Mouse (Mus musculus) layer of hippocampus, postnatal 25 days (tissue): Measurements from ENCODE around the gene Cdkl3. TPM values are rescaled to one million over a fixed set of nuclear protein-coding genes. Genes with fewer than 3 reads are reported as not detected.

Experiments
- DNase-seq, 2 experiments: peaks; one replicate each; pipeline ENCODE4 v3.0.0; 2022; ENCODE audit warnings: mixed read lengths in 2 of 2, low spot score in 1 of 2; ENCODE audit errors: extremely low spot score in 1 of 2
- total RNA-seq, 2 experiments: library from RNA; stranded (reverse); gene quantifications; 2 replicates each; pipeline ENCODE4 v1.2.3; 2021

Gene Cdkl3
- total RNA-seq, 2 experiments from 2014 or later = 14.2 to 17.3 TPM

DNA sequence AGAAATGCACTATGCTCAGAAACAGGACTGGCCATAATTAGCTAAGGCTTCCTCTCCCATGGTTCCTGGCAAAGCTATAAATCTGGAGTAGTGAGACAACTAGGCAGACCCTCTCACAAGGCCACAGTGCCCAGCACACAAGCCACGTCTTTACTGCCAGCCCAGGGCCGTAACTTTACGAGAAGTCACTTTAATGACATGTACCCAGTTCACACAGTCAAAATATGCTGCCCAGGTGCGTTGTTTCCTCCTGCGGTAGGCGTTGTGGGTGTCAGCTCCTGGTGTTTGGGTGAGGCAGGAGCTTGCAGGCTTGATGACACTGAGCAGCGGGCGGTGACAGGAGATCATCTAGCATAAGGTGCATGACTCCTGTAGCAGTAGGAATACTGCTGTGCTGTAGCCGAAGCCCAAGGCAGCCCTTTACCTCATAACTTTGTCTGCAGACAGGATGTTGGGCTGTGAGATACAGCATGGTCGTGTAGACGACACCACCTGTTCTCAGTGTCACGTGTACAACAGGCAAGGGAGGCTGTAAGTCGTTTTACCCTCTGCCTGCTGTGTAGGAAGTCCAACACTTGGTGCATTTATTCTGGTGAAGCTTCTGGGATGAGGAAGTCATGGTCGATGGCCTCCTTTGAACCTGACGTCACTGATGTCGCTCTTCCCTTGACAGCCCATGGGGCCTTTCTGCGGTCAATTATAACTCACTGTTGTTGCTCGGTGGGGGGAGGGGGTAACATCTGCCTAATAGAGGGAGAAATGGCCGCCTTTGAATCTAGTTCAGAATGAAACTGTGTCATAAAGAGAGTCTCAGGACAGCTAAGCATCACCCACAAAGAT is 72.0 kb downstream of the Cdkl3 start:
- no peak for DNase-seq

DNA sequence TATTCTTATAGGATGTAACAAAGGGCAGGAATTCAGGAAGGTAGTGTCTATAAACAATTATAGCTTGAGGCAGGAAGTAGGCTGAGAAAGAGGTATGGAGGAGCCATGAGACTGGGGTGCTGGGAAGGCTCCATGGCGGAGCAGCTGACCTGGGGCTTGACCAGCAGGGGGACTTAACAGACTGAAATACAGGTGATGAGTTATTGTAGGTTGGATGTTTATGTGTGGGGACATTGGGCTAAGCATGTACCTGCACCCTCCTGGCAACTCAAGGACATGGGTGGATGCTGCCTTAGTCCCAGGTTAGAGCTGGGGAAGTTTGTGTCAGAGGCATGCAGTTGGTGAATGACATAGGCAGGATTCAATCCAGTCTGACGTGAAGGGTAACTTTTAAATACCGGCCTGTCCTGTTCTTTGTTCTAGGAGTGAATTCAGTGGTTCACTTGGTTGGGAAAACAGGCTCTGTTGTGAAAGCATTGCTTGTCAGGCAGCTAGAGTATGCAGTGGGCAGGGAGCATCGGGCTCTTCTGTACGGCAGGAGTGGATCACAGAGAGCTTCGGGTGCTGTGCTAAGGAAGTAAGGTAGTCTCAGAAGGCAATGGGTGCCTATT is 72.8 kb downstream of the Cdkl3 start:
- no peak for DNase-seq

- DNase-seq = no peak
These were observed 73.9 kb downstream of the Cdkl3 start for GRCm38 (mm10) chr11:52077939-52078338.

GRCm38 (mm10) chr11:52079978-52080377 is 76.0 kb downstream of the Cdkl3 start:
- DNase-seq = no peak

DNA sequence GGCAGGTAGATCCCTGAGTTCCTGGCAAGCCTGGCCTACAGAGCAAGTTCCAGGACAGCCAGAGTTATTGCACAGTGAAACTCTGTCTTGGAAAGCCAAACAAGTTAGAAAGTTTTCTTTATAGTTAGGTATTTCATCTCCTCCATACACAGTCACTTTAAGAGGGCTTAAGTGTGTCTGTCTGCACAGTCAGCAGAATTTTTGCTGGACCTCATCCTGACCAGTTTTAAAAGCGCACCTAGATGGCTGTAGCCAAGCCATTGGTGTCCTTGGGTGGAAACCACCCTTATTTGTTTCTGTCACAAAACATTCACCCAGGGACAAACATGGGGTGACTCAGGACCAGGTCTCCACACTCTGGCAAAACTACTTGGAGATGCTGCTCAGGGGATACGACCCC is 76.6 kb downstream of the Cdkl3 start:
- no peak for DNase-seq

DNA sequence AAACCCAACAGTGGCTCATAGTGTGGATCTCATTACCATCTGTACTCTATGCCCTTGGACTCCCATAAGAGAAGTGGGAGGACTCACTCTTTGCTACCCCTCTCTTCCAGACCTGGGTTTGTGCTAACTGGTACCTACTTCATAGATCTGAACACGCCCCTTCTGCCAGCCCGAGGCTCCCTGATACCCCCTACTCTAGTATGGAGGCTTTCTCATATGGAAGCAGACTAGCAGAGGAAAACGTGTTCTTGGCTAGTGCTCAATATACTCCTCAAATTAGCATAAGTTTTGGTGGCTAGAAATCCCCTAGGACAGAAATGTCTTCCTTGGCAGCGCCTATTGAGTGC is 81.8 kb downstream of the Cdkl3 start:
- DNase-seq = peak in 1 of 2 experiments; percentile 9

GRCm38 (mm10) chr11:52086204-52086864 is 82.3 kb downstream of the Cdkl3 start:
- DNase-seq = peak; percentile 16 to 39

GRCm38 (mm10) chr11:52089291-52089690 is 85.3 kb downstream of the Cdkl3 start:
- DNase-seq = no peak

GRCm38 (mm10) chr11:52091261-52091660 is 87.2 kb downstream of the Cdkl3 start:
- no peak for DNase-seq

DNA sequence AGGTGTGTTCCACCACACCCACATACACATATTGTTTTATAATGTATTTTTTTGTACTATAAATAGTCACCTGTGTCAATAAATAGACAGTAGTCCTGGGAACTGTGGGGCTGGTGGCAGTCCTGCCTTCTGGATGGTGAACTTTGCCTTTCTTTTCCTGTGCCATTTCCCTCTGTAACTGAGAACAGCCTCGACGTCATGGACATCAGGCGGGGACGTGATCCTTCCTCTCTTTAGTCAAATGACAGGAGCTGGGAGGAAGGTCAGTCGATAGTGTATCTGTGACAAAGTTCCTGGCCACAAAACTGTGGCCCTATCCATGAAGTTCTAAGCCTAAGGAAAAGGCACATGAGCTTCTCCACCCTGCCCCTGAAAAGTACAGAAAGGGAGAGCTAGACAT is 90.5 kb downstream of the Cdkl3 start:
- no peak for DNase-seq

GRCm38 (mm10) chr11:52097016-52097415 is 93.0 kb downstream of the Cdkl3 start:
- DNase-seq = no peak

DNA sequence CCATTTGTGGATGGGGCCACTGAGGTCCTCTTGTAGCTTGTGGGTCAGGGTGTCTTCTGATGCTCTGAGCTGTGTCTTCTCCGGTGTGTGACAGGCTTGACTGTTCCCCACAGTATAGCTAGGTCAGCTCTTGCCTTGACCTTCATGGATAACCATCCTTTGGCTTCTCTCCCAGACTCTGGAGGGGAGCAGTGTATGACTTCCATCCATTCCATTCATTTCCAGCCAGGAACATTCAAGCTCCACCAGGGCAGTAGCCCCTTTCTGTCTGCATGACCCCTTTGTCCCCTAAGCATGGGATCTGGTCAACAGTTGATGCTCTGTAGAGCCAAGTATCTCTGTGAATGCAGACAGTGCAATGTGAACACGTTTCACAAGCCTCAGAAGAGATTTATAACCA is 93.6 kb downstream of the Cdkl3 start:
- no peak for DNase-seq

GRCm38 (mm10) chr11:52098398-52098946 is 94.5 kb downstream of the Cdkl3 start, which contains the start of gene Ppp2ca:
Gene Ppp2ca (plus strand): TSS chr11:52098681.
- peak; percentile 89 to 97 for DNase-seq

DNA sequence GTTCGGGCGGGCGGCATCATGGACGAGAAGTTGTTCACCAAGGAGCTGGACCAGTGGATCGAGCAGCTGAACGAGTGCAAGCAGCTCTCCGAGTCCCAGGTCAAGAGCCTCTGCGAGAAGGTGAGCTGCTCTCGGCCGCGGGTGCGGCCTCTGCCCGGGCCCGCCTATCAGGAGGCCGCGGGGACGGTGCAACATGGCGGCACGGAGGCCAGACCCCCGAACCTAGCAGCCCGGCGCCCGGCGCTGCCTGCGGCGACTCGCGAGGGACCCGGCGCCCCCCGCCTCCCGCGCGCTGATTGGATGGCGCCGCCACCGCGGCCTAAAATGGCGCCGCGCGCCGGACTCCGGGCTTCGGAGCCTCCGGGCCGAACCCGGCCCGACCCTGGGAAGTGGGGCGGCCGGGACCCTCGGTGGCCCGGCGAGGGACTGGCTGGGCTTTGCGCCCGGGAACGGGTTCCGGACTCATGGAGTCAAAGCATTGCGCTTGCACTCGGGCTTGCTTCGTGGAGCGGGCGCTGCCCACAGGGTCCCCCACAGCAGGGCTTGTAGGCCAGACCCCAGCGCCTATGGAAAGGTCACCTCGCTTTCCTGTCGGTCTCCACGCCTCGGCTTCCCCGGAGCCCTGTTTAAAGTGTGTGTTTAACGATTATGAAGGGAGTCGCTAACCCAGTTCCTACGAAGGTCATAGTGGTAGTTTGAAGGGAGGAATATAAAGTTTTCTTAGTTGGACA is 95.2 kb downstream of the Cdkl3 start:
- peak; percentile 51 to 59 for DNase-seq

- no peak for DNase-seq
These were observed 95.8 kb downstream of the Cdkl3 start for GRCm38 (mm10) chr11:52099771-52100219.

GRCm38 (mm10) chr11:52102977-52103376 is 99.0 kb downstream of the Cdkl3 start:
- no peak for DNase-seq

GRCm38 (mm10) chr11:52105503-52105902 is 101.5 kb downstream of the Cdkl3 start:
- no peak for DNase-seq

- DNase-seq = no peak
These were observed 102.0 kb downstream of the Cdkl3 start for GRCm38 (mm10) chr11:52106037-52106436.

- DNase-seq = no peak
These were observed 102.4 kb downstream of the Cdkl3 start for GRCm38 (mm10) chr11:52106438-52106837.

DNA sequence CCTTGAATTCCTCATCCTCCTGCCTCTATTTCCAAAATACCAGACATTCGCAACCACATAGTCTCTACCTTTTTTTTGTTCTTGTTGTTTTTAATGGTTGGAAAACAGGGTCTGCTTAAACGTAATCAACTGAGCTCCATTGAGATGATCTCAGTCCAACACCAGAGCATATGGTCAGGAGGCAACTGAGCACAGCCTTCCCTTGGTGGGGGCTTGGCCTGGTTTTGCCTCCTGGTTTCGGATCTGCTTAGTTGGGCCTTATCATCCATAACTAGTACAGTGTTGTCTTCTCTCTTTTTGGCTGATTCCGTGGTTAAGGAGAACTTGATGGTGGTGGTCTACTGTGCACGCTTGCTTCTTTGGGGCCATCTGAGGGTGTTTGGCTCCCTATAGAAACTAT is 104.8 kb downstream of the Cdkl3 start:
- DNase-seq = no peak
